8 mouse cellular contexts compared by ENCODE assay signal in genomic region chr5:23874457-23874856, GRCm38 (mm10). TPM values are rescaled to one million over a fixed set of nuclear protein-coding genes. Genes with fewer than 3 reads are reported as not detected.
DNase-seq lines count a peak whose midpoint lies in the region; ATAC-seq and TF ChIP-seq lines count a peak whose summit lies in the region.
"Had no signal": no experiment of that assay in that cellular context is flagged by ENCODE, and none has a peak within 500 bp of the region (broad histone marks: within the 10 kb centered on the region; RNA-seq: fewer than 3 reads in every experiment).

No protein-coding gene starts in this region.

- no peaks in the 10 kb centered on the region for H3K79me2 ChIP-seq in MEL (ENCODE audit: control insufficient read depth, insufficient read depth, low read length, poor library complexity)

- TF ChIP-seq POLR2A in MEL (IDR thresholded peaks at IDR 0.05; ENCODE audit: control insufficient read depth in 1 of 2, insufficient read depth in 1 of 2, low read depth in 1 of 2, low read length in 2 of 2, poor library complexity in 1 of 2), result no peak

- H3K27ac ChIP-seq in MEL (ENCODE audit: control insufficient read depth, low read depth, low read length), result no peak overlapping the region
- H3K27ac ChIP-seq in heart, embryonic 14.5 days (replicated peaks in 1 of 2; ENCODE audit: control insufficient read depth in 1 of 2, insufficient read depth in 1 of 2, low read depth in 2 of 2, low read length in 2 of 2), result peak overlapping the region; percentile 60 to 85
- H3K27ac ChIP-seq: neural tube, embryonic 15.5 days had no signal

- peaks cover 0 to 1% of the 10 kb centered on the region in 2 experiments; a peak in 2 of 4 replicates for H3K27me3 ChIP-seq in MEL (ENCODE audit: control insufficient read depth in 1 of 2, insufficient read depth in 2 of 2, low read length in 2 of 2)
- H3K27me3 ChIP-seq in heart, embryonic 14.5 days (ENCODE audit: control insufficient read depth, insufficient read depth, low read length), result no peaks in the 10 kb centered on the region
- H3K27me3 ChIP-seq: neural tube, embryonic 15.5 days had no signal

- ATAC-seq in heart, embryonic 14.5 days (ENCODE audit: insufficient number of reproducible peaks, insufficient read depth, low FRiP score, low read depth), result peak; percentile 75; the same call in 1 of the 2 replicates

- TF ChIP-seq RAD21 in MEL (IDR thresholded peaks at IDR 0.05; ENCODE audit: low read depth, low read length), result no peak

- TF ChIP-seq EP300 in MEL (IDR thresholded peaks at IDR 0.05; ENCODE audit: low read depth in 1 of 2, low read length in 2 of 2), result no peak

- H3K9me3 ChIP-seq in MEL (replicated peaks; ENCODE audit: insufficient read depth, low read length), result no peaks in the 10 kb centered on the region
- no peaks in the 10 kb centered on the region for H3K9me3 ChIP-seq in heart, embryonic 14.5 days (ENCODE audit: control insufficient read depth, low read length)
- H3K9me3 ChIP-seq: neural tube, embryonic 15.5 days had no signal

- H3K4me3 ChIP-seq in MEL (ENCODE audit: control insufficient read depth in 1 of 2, insufficient read depth in 1 of 2, low read depth in 2 of 2, low read length in 2 of 2), result no peak overlapping the region
- H3K4me3 ChIP-seq in heart, embryonic 14.5 days (ENCODE audit: control insufficient read depth in 1 of 2, insufficient read depth in 1 of 2, low read depth in 1 of 2, low read length in 2 of 2), result peak overlapping the region in 1 of 2 experiments; percentile 2; a peak in 2 of 4 replicates
- H3K4me3 ChIP-seq: neural tube, embryonic 15.5 days had no signal

- no peak for TF ChIP-seq CTCF in MEL (IDR thresholded peaks at IDR 0.05 in 2 of 3, conservative IDR thresholded peaks at IDR 0.05 in 1 of 3; ENCODE audit: control insufficient read depth in 1 of 3, insufficient read depth in 1 of 3, low read depth in 2 of 3, low read length in 3 of 3, poor library complexity in 1 of 3, severe bottlenecking in 1 of 3)

- peaks cover 0 to 3% of the 10 kb centered on the region in 2 experiments; a peak in 1 of 4 replicates for H3K4me1 ChIP-seq in MEL (ENCODE audit: control insufficient read depth in 1 of 2, insufficient read depth in 2 of 2, low read length in 2 of 2)
- H3K4me1 ChIP-seq in heart, embryonic 14.5 days (ENCODE audit: control insufficient read depth in 2 of 2, insufficient read depth in 2 of 2, low read length in 2 of 2), result peaks cover 25 to 26% of the 10 kb centered on the region in 2 experiments
- H3K4me1 ChIP-seq: neural tube, embryonic 15.5 days had no signal

- H3K36me3 ChIP-seq in MEL (ENCODE audit: control insufficient read depth in 1 of 2, insufficient read depth in 2 of 2, low read length in 2 of 2), result no peaks in the 10 kb centered on the region
- no peaks in the 10 kb centered on the region for H3K36me3 ChIP-seq in heart, embryonic 14.5 days (ENCODE audit: control insufficient read depth, insufficient read depth, low read length)
- H3K36me3 ChIP-seq: neural tube, embryonic 15.5 days had no signal

- peak overlapping the region; percentile 56 for H3K4me2 ChIP-seq in heart, embryonic 14.5 days (ENCODE audit: low read length)
- H3K4me2 ChIP-seq: neural tube, embryonic 15.5 days had no signal

- DNase-seq in A20 (ENCODE audit: low read depth, low spot score) (peak; percentile 83), MEL (ENCODE audit: low read depth, low spot score) (no peak)
- peak; percentile 19 to 30 for DNase-seq in monocyte, adult 2 months (ENCODE audit: low read depth in 1 of 2, low spot score in 2 of 2)
- no peak for DNase-seq in right cerebral cortex, postnatal 36 days (ENCODE audit: low spot score in 2 of 2)
- DNase-seq in right cerebral cortex, postnatal 25 days, result no peak
- DNase-seq in layer of hippocampus, adult 8-10 months (ENCODE audit: low spot score in 2 of 2), result no peak

- 19% methylated on average over 5 of the region's 5 CpGs for WGBS in heart, embryonic 14.5 days

- H3K9ac ChIP-seq in MEL (ENCODE audit: control insufficient read depth, low read depth, low read length, poor library complexity, severe bottlenecking), result no peak overlapping the region
- H3K9ac ChIP-seq in heart, embryonic 14.5 days (ENCODE audit: low read length), result peak overlapping the region; percentile 48
- H3K9ac ChIP-seq: neural tube, embryonic 15.5 days had no signal

TF ChIP-seq in MEL, 35 proteins besides CTCF, POLR2A, EP300 and RAD21:
- TF ChIP-seq CHD2 (IDR thresholded peaks at IDR 0.05; ENCODE audit: low read length) (no peak), MAFK (IDR thresholded peaks at IDR 0.05; ENCODE audit: borderline replicate concordance, low read depth, low read length) (no peak), ZKSCAN1 (IDR thresholded peaks at IDR 0.05; ENCODE audit: low read depth, low read length) (peak; percentile 79)

RNA-seq across cellular contexts. Expression of gene Tomm7, which starts 30.5 kb away (rescaled TPM):
- 239 and 264 TPM in 2 replicates for total RNA-seq in MEL (2012; rRNA removed)
- polyA plus RNA-seq in MEL (2012; ENCODE audit: insufficient read depth in 1 of 2, insufficient read length in 2 of 2, low read depth in 1 of 2, low replicate concordance in 2 of 2, missing spikeins in 1 of 2), result 100 to 1,000 TPM in 1 of 2 experiments, not detected in 1; 194 TPM
- polyA plus RNA-seq in heart, embryonic 14.5 days (2014; fragmentation: Nextera tagmentation; extraction: Ambion mirVana), result 113 and 120 TPM in 2 replicates
- 10 to 100 TPM; 66.5 to 82.1 (median 75.2) TPM for total RNA-seq in layer of hippocampus, adult 8-10 months (2022)

Comparison
In these comparisons a context has a peak if more than half of its experiments do, and no peak if none do; other contexts are left out.
1. DNase-seq: peak in A20 (single experiment) and monocyte, adult 2 months (2 of 2); none in MEL (single experiment), right cerebral cortex, postnatal 36 days (0 of 2), right cerebral cortex, postnatal 25 days (single experiment) and layer of hippocampus, adult 8-10 months (0 of 2).